Mouse (Mus musculus): ENCODE measurements at regions not wholly inside any gene's neighbourhood (a gene's known extent, or its start where the extent isn't known, plus 50 kb on each side); places are given as distances from the start of the nearest gene placed in this dataset.

- no peaks in the 10 kb centered on the region for H3K9me3 ChIP-seq (ENCODE audit: control insufficient read depth, low read length)
- H3K36me3 ChIP-seq (ENCODE audit: control insufficient read depth, insufficient read depth, low read length) = no peaks in the 10 kb centered on the region
- H3K4me1 ChIP-seq (ENCODE audit: control insufficient read depth in 2 of 2, insufficient read depth in 2 of 2, low read length in 2 of 2) = no peaks in the 10 kb centered on the region
- no peak overlapping the region for H3K4me3 ChIP-seq (ENCODE audit: control insufficient read depth in 1 of 2, insufficient read depth in 1 of 2, low read depth in 1 of 2, low read length in 2 of 2)
- no peak for ATAC-seq (ENCODE audit: insufficient number of reproducible peaks, insufficient read depth, low FRiP score, low read depth)
- no peak overlapping the region for H3K4me2 ChIP-seq (ENCODE audit: low read length)
- no peak overlapping the region for H3K9ac ChIP-seq (ENCODE audit: low read length)
- 68% methylated on average over 11 of the region's 11 CpGs for WGBS
- no peak overlapping the region for H3K27ac ChIP-seq (replicated peaks in 1 of 2; ENCODE audit: control insufficient read depth in 1 of 2, insufficient read depth in 1 of 2, low read depth in 2 of 2, low read length in 2 of 2)
- no peaks in the 10 kb centered on the region for H3K27me3 ChIP-seq (ENCODE audit: control insufficient read depth, insufficient read depth, low read length)
These were observed 117.4 kb upstream of the Cdh5 start for GRCm38 (mm10) chr8:103983860-103984594.

- H3K9me3 ChIP-seq (ENCODE audit: control insufficient read depth, low read length) = no peaks in the 10 kb centered on the region
- no peak for ATAC-seq (ENCODE audit: insufficient number of reproducible peaks, insufficient read depth, low FRiP score, low read depth)
- H3K4me1 ChIP-seq (ENCODE audit: control insufficient read depth in 2 of 2, insufficient read depth in 2 of 2, low read length in 2 of 2) = no peaks in the 10 kb centered on the region
- no peak overlapping the region for H3K4me3 ChIP-seq (ENCODE audit: control insufficient read depth in 1 of 2, insufficient read depth in 1 of 2, low read depth in 1 of 2, low read length in 2 of 2)
- no peak overlapping the region for H3K9ac ChIP-seq (ENCODE audit: low read length)
- H3K4me2 ChIP-seq (ENCODE audit: low read length) = no peak overlapping the region
- H3K27ac ChIP-seq (replicated peaks in 1 of 2; ENCODE audit: control insufficient read depth in 1 of 2, insufficient read depth in 1 of 2, low read depth in 2 of 2, low read length in 2 of 2) = no peak overlapping the region
- H3K36me3 ChIP-seq (ENCODE audit: control insufficient read depth, insufficient read depth, low read length) = no peaks in the 10 kb centered on the region
- 90% methylated on average over 2 of the region's 2 CpGs for WGBS
- no peaks in the 10 kb centered on the region for H3K27me3 ChIP-seq (ENCODE audit: control insufficient read depth, insufficient read depth, low read length)
These were observed 115.8 kb upstream of the Cdh5 start for GRCm38 (mm10) chr8:103985640-103986039.

- Histone ChIP-seq H3K27ac (replicated peaks in 1 of 2; ENCODE audit: control insufficient read depth in 1 of 2, insufficient read depth in 1 of 2, low read depth in 2 of 2, low read length in 2 of 2) (no peak overlapping the region), H3K27me3 (ENCODE audit: control insufficient read depth, insufficient read depth, low read length) (no peaks in the 10 kb centered on the region), H3K4me2 (ENCODE audit: low read length) (no peak overlapping the region), H3K4me3 (ENCODE audit: control insufficient read depth in 1 of 2, insufficient read depth in 1 of 2, low read depth in 1 of 2, low read length in 2 of 2) (no peak overlapping the region), H3K9ac (ENCODE audit: low read length) (no peak overlapping the region), H3K9me3 (ENCODE audit: control insufficient read depth, low read length) (no peaks in the 10 kb centered on the region), H3K36me3 (ENCODE audit: control insufficient read depth, insufficient read depth, low read length) (no peaks in the 10 kb centered on the region), H3K4me1 (ENCODE audit: control insufficient read depth in 2 of 2, insufficient read depth in 2 of 2, low read length in 2 of 2) (no peaks in the 10 kb centered on the region)
- ATAC-seq (ENCODE audit: insufficient number of reproducible peaks, insufficient read depth, low FRiP score, low read depth) = no peak
- 69% methylated on average over 2 of the region's 2 CpGs for WGBS
These were observed 107.5 kb upstream of the Cdh5 start for GRCm38 (mm10) chr8:103993897-103994296.

- H3K27me3 ChIP-seq (ENCODE audit: control insufficient read depth, insufficient read depth, low read length) = no peaks in the 10 kb centered on the region
- no peak overlapping the region for H3K4me2 ChIP-seq (ENCODE audit: low read length)
- 40% methylated on average over 6 of the region's 6 CpGs for WGBS
- H3K27ac ChIP-seq (replicated peaks in 1 of 2; ENCODE audit: control insufficient read depth in 1 of 2, insufficient read depth in 1 of 2, low read depth in 2 of 2, low read length in 2 of 2) = no peak overlapping the region
- H3K36me3 ChIP-seq (ENCODE audit: control insufficient read depth, insufficient read depth, low read length) = no peaks in the 10 kb centered on the region
- no peaks in the 10 kb centered on the region for H3K4me1 ChIP-seq (ENCODE audit: control insufficient read depth in 2 of 2, insufficient read depth in 2 of 2, low read length in 2 of 2)
- H3K9me3 ChIP-seq (ENCODE audit: control insufficient read depth, low read length) = no peaks in the 10 kb centered on the region
- no peak overlapping the region for H3K9ac ChIP-seq (ENCODE audit: low read length)
- H3K4me3 ChIP-seq (ENCODE audit: control insufficient read depth in 1 of 2, insufficient read depth in 1 of 2, low read depth in 1 of 2, low read length in 2 of 2) = no peak overlapping the region
- no peak for ATAC-seq (ENCODE audit: insufficient number of reproducible peaks, insufficient read depth, low FRiP score, low read depth)
These were observed 103.3 kb upstream of the Cdh5 start for GRCm38 (mm10) chr8:103998143-103998542.

- no peaks in the 10 kb centered on the region for H3K36me3 ChIP-seq (ENCODE audit: control insufficient read depth, insufficient read depth, low read length)
- H3K27ac ChIP-seq (replicated peaks in 1 of 2; ENCODE audit: control insufficient read depth in 1 of 2, insufficient read depth in 1 of 2, low read depth in 2 of 2, low read length in 2 of 2) = no peak overlapping the region
- no peak overlapping the region for H3K4me3 ChIP-seq (ENCODE audit: control insufficient read depth in 1 of 2, insufficient read depth in 1 of 2, low read depth in 1 of 2, low read length in 2 of 2)
- WGBS = 78% methylated on average over 2 of the region's 2 CpGs
- no peak overlapping the region for H3K9ac ChIP-seq (ENCODE audit: low read length)
- H3K4me1 ChIP-seq (ENCODE audit: control insufficient read depth in 2 of 2, insufficient read depth in 2 of 2, low read length in 2 of 2) = no peaks in the 10 kb centered on the region
- no peaks in the 10 kb centered on the region for H3K27me3 ChIP-seq (ENCODE audit: control insufficient read depth, insufficient read depth, low read length)
- ATAC-seq (ENCODE audit: insufficient number of reproducible peaks, insufficient read depth, low FRiP score, low read depth) = no peak
- H3K9me3 ChIP-seq (ENCODE audit: control insufficient read depth, low read length) = no peaks in the 10 kb centered on the region
- H3K4me2 ChIP-seq (ENCODE audit: low read length) = no peak overlapping the region
These were observed 94.2 kb upstream of the Cdh5 start for GRCm38 (mm10) chr8:104007209-104007608.

- H3K27ac ChIP-seq (replicated peaks in 1 of 2; ENCODE audit: control insufficient read depth in 1 of 2, insufficient read depth in 1 of 2, low read depth in 2 of 2, low read length in 2 of 2) = no peak overlapping the region
- no peak overlapping the region for H3K4me2 ChIP-seq (ENCODE audit: low read length)
These were observed 92.7 kb upstream of the Cdh5 start for GRCm38 (mm10) chr8:104008756-104009155.

GRCm38 (mm10) chr8:104009306-104009705 lies 92.1 kb upstream of the Cdh5 start:
- no peak overlapping the region for H3K27ac ChIP-seq (replicated peaks in 1 of 2; ENCODE audit: control insufficient read depth in 1 of 2, insufficient read depth in 1 of 2, low read depth in 2 of 2, low read length in 2 of 2)
- no peak overlapping the region for H3K4me3 ChIP-seq (ENCODE audit: control insufficient read depth in 1 of 2, insufficient read depth in 1 of 2, low read depth in 1 of 2, low read length in 2 of 2)
- H3K4me2 ChIP-seq (ENCODE audit: low read length) = no peak overlapping the region
- no peaks in the 10 kb centered on the region for H3K4me1 ChIP-seq (ENCODE audit: control insufficient read depth in 2 of 2, insufficient read depth in 2 of 2, low read length in 2 of 2)
- no peaks in the 10 kb centered on the region for H3K27me3 ChIP-seq (ENCODE audit: control insufficient read depth, insufficient read depth, low read length)
- H3K9ac ChIP-seq (ENCODE audit: low read length) = no peak overlapping the region
- ATAC-seq (ENCODE audit: insufficient number of reproducible peaks, insufficient read depth, low FRiP score, low read depth) = no peak
- no peaks in the 10 kb centered on the region for H3K9me3 ChIP-seq (ENCODE audit: control insufficient read depth, low read length)
- WGBS = 88% methylated on average over 6 of the region's 6 CpGs
- no peaks in the 10 kb centered on the region for H3K36me3 ChIP-seq (ENCODE audit: control insufficient read depth, insufficient read depth, low read length)

More at GRCm38 (mm10) chr8:104008756-104009155, 92.7 kb upstream of the Cdh5 start:
- Histone ChIP-seq H3K4me3 (ENCODE audit: control insufficient read depth in 1 of 2, insufficient read depth in 1 of 2, low read depth in 1 of 2, low read length in 2 of 2) (no peak overlapping the region), H3K9me3 (ENCODE audit: control insufficient read depth, low read length) (no peaks in the 10 kb centered on the region), H3K27me3 (ENCODE audit: control insufficient read depth, insufficient read depth, low read length) (no peaks in the 10 kb centered on the region), H3K9ac (ENCODE audit: low read length) (no peak overlapping the region), H3K4me1 (ENCODE audit: control insufficient read depth in 2 of 2, insufficient read depth in 2 of 2, low read length in 2 of 2) (no peaks in the 10 kb centered on the region), H3K36me3 (ENCODE audit: control insufficient read depth, insufficient read depth, low read length) (no peaks in the 10 kb centered on the region)
- ATAC-seq (ENCODE audit: insufficient number of reproducible peaks, insufficient read depth, low FRiP score, low read depth) = no peak
- WGBS = 67% methylated on average over 5 of the region's 5 CpGs

GRCm38 (mm10) chr8:104022231-104022630 lies 79.2 kb upstream of the Cdh5 start:
- peaks cover 7 to 8% of the 10 kb centered on the region in 2 experiments; a peak in 1 of 4 replicates for H3K4me1 ChIP-seq (ENCODE audit: control insufficient read depth in 2 of 2, insufficient read depth in 2 of 2, low read length in 2 of 2)
- no peak for ATAC-seq (ENCODE audit: insufficient number of reproducible peaks, insufficient read depth, low FRiP score, low read depth)
- no peaks in the 10 kb centered on the region for H3K9me3 ChIP-seq (ENCODE audit: control insufficient read depth, low read length)
- H3K9ac ChIP-seq (ENCODE audit: low read length) = no peak overlapping the region
- H3K27me3 ChIP-seq (ENCODE audit: control insufficient read depth, insufficient read depth, low read length) = no peaks in the 10 kb centered on the region
- no peak overlapping the region for H3K4me3 ChIP-seq (ENCODE audit: control insufficient read depth in 1 of 2, insufficient read depth in 1 of 2, low read depth in 1 of 2, low read length in 2 of 2)
- no peaks in the 10 kb centered on the region for H3K36me3 ChIP-seq (ENCODE audit: control insufficient read depth, insufficient read depth, low read length)
- 88% methylated on average over 7 of the region's 7 CpGs for WGBS
- no peak overlapping the region for H3K4me2 ChIP-seq (ENCODE audit: low read length)
- H3K27ac ChIP-seq (replicated peaks in 1 of 2; ENCODE audit: control insufficient read depth in 1 of 2, insufficient read depth in 1 of 2, low read depth in 2 of 2, low read length in 2 of 2) = peak overlapping the region; percentile 42 to 46
